Mouse (Mus musculus) lung, postnatal 0 days (tissue): ENCODE measurements around the gene Gm11549. TPM values are rescaled to one million over a fixed set of nuclear protein-coding genes. Genes with fewer than 3 reads are reported as not detected.

Experiments used
- ATAC-seq: fragments of 200-750 bp; cut with Nextera tagmentation; 2 replicates; pipeline ENCODE4 v1.8.0; 2017; ENCODE audit warnings: moderate library complexity
- DNase-seq: peaks from one replicate; pipeline ENCODE4 v3.0.0-alpha.2; 2016; ENCODE audit warnings: low spot score
- H3K27ac ChIP-seq: fragments of 300-500 bp; sonication (generic); 2 replicates; pipeline ENCODE4 v1.5.1; 2014; ENCODE audit warnings: antibody characterized with exemption, mild to moderate bottlenecking, low read length, mixed read lengths
- H3K27me3 ChIP-seq: fragments of 300-500 bp; sonication (generic); replicated peaks from 2 replicates; pipeline ENCODE4 v1.6.1; 2014; ENCODE audit warnings: low read length, mixed read lengths; ENCODE audit not compliant: insufficient read depth
- H3K36me3 ChIP-seq: fragments of 300-500 bp; sonication (generic); 2 replicates; pipeline ENCODE4 v1.6.1; 2014; ENCODE audit warnings: low read length, mixed read lengths; ENCODE audit not compliant: insufficient read depth
- H3K4me1 ChIP-seq: fragments of 300-500 bp; sonication (generic); 2 replicates; pipeline ENCODE4 v1.6.1; 2014; ENCODE audit warnings: antibody characterized with exemption, low read depth, low read length, mixed read lengths; ENCODE audit not compliant: insufficient read depth
- H3K4me2 ChIP-seq: fragments of 300-500 bp; sonication (generic); replicated peaks from 2 replicates; pipeline ENCODE4 v1.6.1; 2014; ENCODE audit warnings: low read depth, mild to moderate bottlenecking, low read length, moderate library complexity, mixed read lengths
- H3K4me3 ChIP-seq: fragments of 300-500 bp; sonication (generic); 2 replicates; pipeline ENCODE4 v1.5.1; 2014; ENCODE audit warnings: low read depth, low read length
- H3K9ac ChIP-seq: fragments of 300-500 bp; sonication (generic); replicated peaks from 2 replicates; pipeline ENCODE4 v1.6.1; 2014; ENCODE audit warnings: low read depth, mild to moderate bottlenecking
- H3K9me3 ChIP-seq: fragments of 300-500 bp; sonication (generic); 2 replicates; pipeline ENCODE4 v1.6.1; 2016; ENCODE audit warnings: low read length, mixed read lengths
- CTCF ChIP-seq: IDR thresholded peaks from 2 replicates; pipeline ENCODE4 v1.5.1; 2016; ENCODE audit warnings: antibody characterized with exemption, mild to moderate bottlenecking
- EP300 ChIP-seq: IDR thresholded peaks from 2 replicates; pipeline ENCODE4 v1.6.1; 2016; ENCODE audit warnings: antibody characterized with exemption, mild to moderate bottlenecking, control low read depth
- WGBS: fragments of 180-500 bp; shearing (Covaris S2); extraction: QIAGEN DNeasy Blood & Tissue Kit; methylation state at CpG from one replicate; pipeline ENCODE4 v1.1.7; 2014; 5-methylcytosine and 5-hydroxymethylcytosine counted together
- polyA plus RNA-seq: library from polyadenylated mRNA; unstranded; fragments of >200 nt; fragmentation: Nextera tagmentation; extraction: Ambion mirVana; gene quantifications from 2 replicates; pipeline ENCODE4 v1.2.1, GENCODE M21; 2015

The Gm11549 gene
- polyA plus RNA-seq, 1 experiment from 2014 or later, result not detected

DNA sequence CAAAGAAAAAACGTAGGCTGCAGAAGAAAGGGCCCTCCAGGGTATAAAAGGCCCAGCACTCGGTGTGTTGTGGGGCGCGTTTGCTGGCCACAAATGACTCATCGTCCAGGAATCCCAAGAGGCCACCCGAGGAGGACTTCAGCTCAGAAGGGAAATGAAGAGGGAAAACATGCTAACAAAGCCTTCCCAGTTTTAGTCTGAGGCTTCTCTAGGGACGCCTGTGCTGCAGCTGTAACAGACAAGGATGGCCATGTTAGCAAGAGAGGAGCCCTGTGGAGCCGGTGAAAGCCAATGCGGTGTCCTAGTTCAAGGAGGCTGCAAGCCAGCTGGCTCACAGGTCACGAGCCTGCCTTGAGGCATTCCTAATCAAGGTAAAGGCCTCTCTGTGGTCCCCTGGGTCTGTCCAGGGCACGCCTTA, 39.8 kb downstream of the Gm11549 start:
- ATAC-seq (peak; percentile 88), DNase-seq (peak; percentile 88)
- peak overlapping the region; percentile 77 for H3K27ac ChIP-seq
- no peaks in the 10 kb centered on the region for H3K36me3 ChIP-seq
- TF ChIP-seq CTCF, result no peak
- peak; percentile 69; the same call in 1 of the 2 replicates for TF ChIP-seq EP300
- H3K4me1 ChIP-seq, result peaks cover 12% of the 10 kb centered on the region; the same call in 1 of the 2 replicates
- H3K4me3 ChIP-seq, result no peak overlapping the region
- H3K4me2 ChIP-seq, result peak overlapping the region; percentile 23; the same call in 1 of the 2 replicates
- H3K9ac ChIP-seq, result no peak overlapping the region
- WGBS, result 11% methylated on average over 11 of the region's 11 CpGs
- no peaks in the 10 kb centered on the region for H3K9me3 ChIP-seq
- no peaks in the 10 kb centered on the region for H3K27me3 ChIP-seq

DNA sequence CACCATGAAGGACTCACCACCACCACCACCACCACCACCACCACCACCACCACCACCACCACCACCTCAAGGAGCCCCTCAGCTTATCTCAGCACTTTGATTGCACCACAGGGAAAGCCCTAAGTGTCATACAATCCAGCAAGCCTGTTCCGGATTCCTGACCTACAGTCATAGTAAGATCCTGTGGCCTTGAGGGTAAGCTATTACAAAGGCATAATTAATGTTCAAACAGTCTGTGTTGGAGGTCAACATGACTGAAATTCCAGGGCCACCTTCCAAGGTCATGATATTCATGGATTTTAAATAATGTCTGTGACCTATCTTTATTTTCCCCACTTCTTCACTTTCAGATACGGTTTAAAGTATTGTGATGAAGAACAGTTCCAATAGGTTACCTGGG, 41.1 kb downstream of the Gm11549 start:
- 0 out of 2 replicates have a peak overlapping the region, but pooled peaks have one; percentile 9 for H3K27ac ChIP-seq
- DNase-seq (peak; percentile 63), ATAC-seq (no peak)
- no peaks in the 10 kb centered on the region for H3K36me3 ChIP-seq
- WGBS, result 47% methylated on average over 2 of the region's 2 CpGs
- no peaks in the 10 kb centered on the region for H3K27me3 ChIP-seq
- no peak overlapping the region for H3K4me2 ChIP-seq
- H3K9me3 ChIP-seq, result no peaks in the 10 kb centered on the region
- no peak for TF ChIP-seq EP300
- TF ChIP-seq CTCF, result no peak
- no peak overlapping the region for H3K9ac ChIP-seq
- H3K4me3 ChIP-seq, result no peak overlapping the region
- peaks cover 12% of the 10 kb centered on the region; the same call in 1 of the 2 replicates for H3K4me1 ChIP-seq

DNA sequence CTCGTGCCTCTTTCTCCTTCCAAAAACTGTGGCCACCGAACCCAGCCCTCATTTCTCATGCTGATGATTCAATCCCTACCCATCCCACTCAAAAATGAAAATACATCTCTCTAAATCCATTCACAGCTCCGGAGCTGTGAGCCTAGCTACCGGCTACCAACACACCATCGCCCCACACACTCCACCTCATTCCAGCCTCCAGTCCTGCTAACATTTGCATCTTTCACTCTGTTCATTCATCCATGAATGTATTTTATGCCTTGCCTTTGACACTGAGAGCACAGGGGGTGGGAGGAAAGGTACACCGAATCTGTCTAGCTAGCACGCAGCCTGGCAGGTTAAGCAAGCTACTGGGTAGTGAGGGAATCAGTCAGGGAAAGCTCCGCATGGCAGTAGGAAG, 42.8 kb downstream of the Gm11549 start:
- Histone ChIP-seq H3K9ac (no peak overlapping the region), H3K4me2 (no peak overlapping the region), H3K9me3 (no peaks in the 10 kb centered on the region), H3K4me1 (peaks cover 16% of the 10 kb centered on the region; the same call in 1 of the 2 replicates), H3K36me3 (no peaks in the 10 kb centered on the region), H3K4me3 (no peak overlapping the region), H3K27ac (no peak overlapping the region), H3K27me3 (no peaks in the 10 kb centered on the region)
- no peak for ATAC-seq
- 90% methylated on average over 8 of the region's 8 CpGs for WGBS
- TF ChIP-seq CTCF (no peak), EP300 (no peak)
- no peak for DNase-seq

DNA sequence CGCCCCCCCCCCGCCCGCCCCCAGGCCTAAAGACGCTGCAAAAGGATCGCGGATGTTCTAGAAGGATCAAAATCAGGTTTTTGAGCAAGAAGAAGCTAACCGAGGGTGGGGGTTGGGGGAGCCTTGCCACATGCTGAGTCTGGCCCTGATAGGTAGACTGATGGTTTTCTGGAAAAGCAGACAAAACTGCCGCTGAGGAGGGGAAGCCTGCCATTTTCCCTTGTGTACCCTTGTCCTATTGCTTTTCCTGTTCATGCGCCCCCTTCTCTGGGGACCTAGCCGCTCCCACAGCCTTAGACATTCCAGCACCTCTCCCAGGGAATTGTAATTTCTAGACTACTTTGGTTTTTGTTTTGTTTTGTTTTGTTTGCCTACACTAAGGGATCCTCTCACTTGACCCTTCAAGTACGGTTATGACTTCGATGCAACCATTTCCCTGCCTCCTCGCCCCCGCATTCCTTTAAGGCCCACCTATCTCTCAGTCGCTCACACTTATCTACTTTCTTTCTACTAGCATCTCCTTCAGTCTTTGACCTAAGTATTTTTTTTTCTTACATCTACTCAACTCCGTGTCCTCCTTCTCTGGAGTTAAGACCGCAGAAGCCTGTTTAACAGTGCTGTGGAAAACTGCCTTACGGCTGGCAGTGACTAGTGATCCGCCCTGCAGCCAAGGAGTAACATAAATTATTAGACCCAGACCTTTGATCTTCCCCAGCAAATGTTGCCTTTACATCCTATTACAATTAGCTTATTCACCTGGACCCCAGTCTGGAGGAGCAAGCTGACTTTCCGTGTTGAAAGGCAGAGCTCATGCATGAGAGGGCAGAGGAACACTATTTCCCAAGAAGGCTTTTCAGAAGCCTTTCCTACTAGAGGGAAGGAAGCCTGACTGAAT, 45.1 kb downstream of the Gm11549 start:
- H3K27ac ChIP-seq, result peak overlapping the region; percentile 90
- H3K4me3 ChIP-seq, result peak overlapping the region; percentile 82
- no peaks in the 10 kb centered on the region for H3K27me3 ChIP-seq
- H3K9me3 ChIP-seq, result no peaks in the 10 kb centered on the region
- H3K36me3 ChIP-seq, result no peaks in the 10 kb centered on the region
- peak overlapping the region; percentile 68 for H3K9ac ChIP-seq
- 23% methylated on average over 20 of the region's 20 CpGs for WGBS
- TF ChIP-seq CTCF (no peak), EP300 (no peak)
- H3K4me1 ChIP-seq, result peaks cover 11% of the 10 kb centered on the region
- ATAC-seq (no peak), DNase-seq (peak; percentile 36)
- H3K4me2 ChIP-seq, result peak overlapping the region; percentile 91

DNA sequence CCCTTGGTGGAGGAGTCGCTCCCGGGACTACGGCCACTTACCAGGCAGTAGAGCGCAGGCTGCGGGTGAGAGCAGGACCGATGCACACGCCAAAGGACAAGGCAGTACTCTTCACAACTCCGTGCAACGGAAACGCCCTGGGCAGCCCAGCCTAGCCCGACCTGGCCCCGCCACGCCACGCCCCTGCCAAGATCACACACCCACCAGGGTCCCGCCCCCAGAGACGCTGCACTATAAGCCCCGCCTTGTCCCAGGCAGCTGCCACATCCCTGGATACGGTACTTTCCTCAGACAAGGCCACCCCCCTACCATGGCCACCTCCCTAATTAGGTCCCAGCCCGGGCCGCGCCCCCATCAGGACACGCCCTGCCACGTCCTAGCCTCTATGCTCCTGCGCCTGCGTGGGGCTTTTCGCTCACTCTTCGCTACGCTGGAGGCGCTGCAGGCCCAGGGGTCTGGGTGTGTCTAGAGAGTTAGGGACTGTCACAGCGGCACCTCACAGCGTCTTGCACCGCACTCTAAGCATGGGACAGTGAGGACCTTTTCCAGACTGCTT, 46.0 kb downstream of the Gm11549 start, which contains the start of the genes Anxa5 and 1810062G17Rik:
TSS of gene Anxa5 (minus strand) at position 363 of the 556 bp plus-strand sequence.
TSS of gene 1810062G17Rik (plus strand) at position 406 of the 556 bp plus-strand sequence.
- WGBS, result 1% methylated on average over 25 of the region's 32 CpGs
- Histone ChIP-seq H3K4me2 (peak within 1 kb of the TSS; percentile 91), H3K9ac (peak within 1 kb of the TSS; percentile 84), H3K4me3 (peak within 1 kb of the TSS; percentile 82), H3K27ac (peak within 1 kb of the TSS; percentile 94), H3K4me1 (peaks cover 10% of the 10 kb centered on the region), H3K9me3 (no peaks in the 10 kb centered on the region), H3K36me3 (no peaks in the 10 kb centered on the region), H3K27me3 (no peaks in the 10 kb centered on the region)
- ATAC-seq (peak; percentile 99), DNase-seq (peak; percentile 100)
- TF ChIP-seq EP300 (no peak; the same call in 1 of the 2 replicates), CTCF (peak; percentile 87)

DNA sequence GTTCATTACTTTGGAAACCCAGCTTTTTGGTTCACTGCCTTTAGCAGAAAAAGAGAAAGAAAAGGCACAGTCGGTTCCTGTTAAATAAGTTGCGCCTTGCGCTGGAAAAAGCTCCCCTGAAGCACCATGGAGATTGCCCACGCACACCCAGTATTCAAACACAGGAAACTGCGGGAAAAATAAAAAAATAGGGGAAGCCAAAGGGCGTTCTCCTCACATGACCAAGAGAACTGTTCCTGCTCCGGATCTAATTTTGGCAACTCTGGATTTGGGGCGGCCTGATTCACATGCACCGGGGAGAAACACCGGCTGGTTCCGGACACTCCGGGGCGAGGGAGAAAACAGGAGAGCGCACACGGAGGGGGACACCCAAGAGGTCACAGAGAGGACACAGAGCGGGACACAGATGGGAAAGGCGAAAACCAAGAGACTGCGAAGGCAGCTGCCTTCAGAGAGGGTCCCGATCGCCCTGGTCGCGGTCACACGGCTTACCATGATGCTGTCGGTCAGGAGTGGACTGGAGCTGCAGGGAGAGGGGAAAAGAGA, 46.6 kb downstream of the Gm11549 start:
- Histone ChIP-seq H3K36me3 (no peaks in the 10 kb centered on the region), H3K4me1 (peaks cover 10% of the 10 kb centered on the region), H3K27me3 (no peaks in the 10 kb centered on the region), H3K9me3 (no peaks in the 10 kb centered on the region), H3K9ac (peak overlapping the region; percentile 84), H3K4me2 (peak overlapping the region; percentile 91), H3K4me3 (peak overlapping the region; percentile 82), H3K27ac (peak overlapping the region; percentile 94)
- ATAC-seq, result peak; percentile 4
- WGBS, result 1% methylated on average over 23 of the region's 24 CpGs
- peak; percentile 76 for DNase-seq
- TF ChIP-seq CTCF (no peak), EP300 (no peak)
